Mouse (Mus musculus): ENCODE measurements around the gene Iqschfp. TPM values are rescaled to one million over a fixed set of nuclear protein-coding genes. Genes with fewer than 3 reads are reported as not detected.

Iqschfp gene
- total RNA-seq, 2 experiments from 2014 or later = not detected

DNA sequence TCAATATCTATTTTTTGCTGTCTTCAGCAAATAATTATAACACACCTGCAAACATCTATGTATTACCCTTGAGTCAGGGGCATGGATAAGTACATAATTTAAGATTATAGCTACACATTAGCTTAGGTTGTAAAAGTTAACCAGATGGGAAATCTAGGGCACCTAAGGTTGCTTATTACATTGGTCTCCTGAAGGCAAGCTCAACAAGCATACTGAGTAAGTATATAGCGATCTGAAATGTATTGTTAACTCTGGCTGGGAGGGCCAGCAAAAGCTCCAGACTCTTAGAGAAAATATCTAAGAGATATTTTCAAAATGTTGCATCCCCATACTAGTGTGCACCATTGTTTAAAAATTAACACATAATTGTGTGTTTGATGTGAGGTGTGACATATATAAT, 775.8 kb downstream of the Iqschfp start:
- DNase-seq = no peak
- H3K27ac ChIP-seq = no peak overlapping the region
- no peak overlapping the region for H3K4me3 ChIP-seq
- intact Hi-C loops (cut with DNase I) = no loop called here
- TF ChIP-seq CTCF (IDR thresholded peaks at IDR 0.05) = no peak

GRCm38 (mm10) chr3:68669418-68669974, 777.5 kb downstream of the Iqschfp start:
- no peak for DNase-seq
- intact Hi-C loops (cut with DNase I) = no loop called here
- H3K4me3 ChIP-seq = no peak overlapping the region
- TF ChIP-seq CTCF (IDR thresholded peaks at IDR 0.05) = no peak
- H3K27ac ChIP-seq = no peak overlapping the region

- Histone ChIP-seq H3K4me3 (no peak overlapping the region), H3K27ac (peak overlapping the region; percentile 80; the same call in 1 of the 2 replicates)
- TF ChIP-seq CTCF (IDR thresholded peaks at IDR 0.05) = no peak
- intact Hi-C loops (cut with DNase I) = no loop called here
- no peak for DNase-seq
These were observed 782.7 kb downstream of the Iqschfp start for GRCm38 (mm10) chr3:68674721-68675120.

DNA sequence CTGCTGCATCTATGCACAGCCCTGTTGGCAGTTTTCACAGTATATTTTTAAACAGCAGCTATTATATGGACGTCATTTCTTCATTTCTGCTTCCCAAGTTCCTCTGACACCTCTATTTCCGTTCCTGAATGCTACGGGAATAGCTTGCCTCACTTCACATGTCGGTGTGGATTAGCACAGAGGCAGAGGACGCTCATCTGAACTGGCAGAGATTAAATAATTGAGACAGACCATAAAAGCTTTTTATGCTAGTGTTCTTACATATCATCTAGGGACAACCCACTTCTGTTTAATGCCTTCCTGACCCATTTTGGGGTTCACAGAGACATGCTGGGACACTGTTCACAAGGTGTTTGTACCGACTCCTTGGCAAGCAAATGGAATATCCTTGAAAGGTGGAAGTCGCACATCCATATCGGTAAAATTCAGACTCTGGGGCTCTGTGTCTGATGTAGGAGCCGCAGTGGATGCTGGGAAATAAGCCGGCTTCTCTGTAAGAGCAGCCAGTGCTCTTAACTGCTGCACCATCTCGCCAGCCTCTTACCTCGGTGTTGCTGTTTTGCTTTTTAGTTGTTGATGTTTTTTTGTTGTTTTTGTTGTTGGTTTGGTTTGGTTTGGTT, 783.3 kb downstream of the Iqschfp start:
- Histone ChIP-seq H3K27ac (peak overlapping the region; percentile 80), H3K4me3 (no peak overlapping the region)
- no peak for TF ChIP-seq CTCF (IDR thresholded peaks at IDR 0.05)
- DNase-seq = no peak
- intact Hi-C loops (cut with DNase I) = no loop called here

Other genes starting within 250 kb of the Iqschfp start
- not detected for gene Iqcj, start within 50 bp of the Iqschfp start, total RNA-seq (2021)
- gene Schip1, start 172.6 kb downstream of the Iqschfp start, total RNA-seq (2021) = 100 to 1,000 TPM; 124 to 144 TPM

Data from gastrocnemius, adult 2 months (tissue).